Mouse (Mus musculus): Measurements from ENCODE around the gene Clybl.

DNA sequence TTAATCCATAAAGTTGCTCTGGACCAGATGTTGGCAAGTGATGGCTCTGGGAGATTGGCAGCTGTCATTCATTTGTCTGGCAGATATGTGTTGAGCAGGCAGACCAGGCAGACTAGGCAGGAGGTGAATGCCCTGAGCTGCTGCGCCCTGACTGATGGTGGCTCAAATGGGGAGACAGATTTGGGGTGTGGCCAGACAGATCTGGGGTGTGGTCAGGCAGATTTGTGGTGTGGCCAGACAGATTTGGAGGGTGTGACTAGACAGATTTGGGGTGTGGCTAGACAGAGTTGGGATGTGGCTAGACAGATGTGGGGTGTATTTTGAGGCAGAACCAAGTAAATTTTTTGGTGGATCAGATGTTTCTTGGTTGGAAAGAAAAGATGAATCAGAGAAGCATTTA, 62.4 kb downstream of the Clybl start:
- TF ChIP-seq CTCF (IDR thresholded peaks at IDR 0.05; ENCODE audit: control insufficient read depth, insufficient read depth, insufficient replicate concordance, low read depth, low read length) (no peak), POLR2A (IDR thresholded peaks at IDR 0.05; ENCODE audit: control insufficient read depth, low read depth, low read length) (no peak)

Measured in testis, adult 2 months (tissue).